In genomic region chr17:27555075-27555511, GRCm38 (mm10) we compare ENCODE assay signal across 7 mouse cellular contexts. TPM values are rescaled to one million over a fixed set of nuclear protein-coding genes. Genes with fewer than 3 reads are reported as not detected.
DNase-seq lines count a peak whose midpoint lies in the region; ATAC-seq and TF ChIP-seq lines count a peak whose summit lies in the region.

No protein-coding gene starts in this region.

- peak; percentile 4; the same call in 1 of the 2 replicates for ATAC-seq in heart, postnatal 0 days (ENCODE audit: insufficient read depth, low read depth)
- ATAC-seq in midbrain, embryonic 15.5 days (replicated peaks), result no peak

- no peaks in the 10 kb centered on the region for H3K27me3 ChIP-seq in heart, postnatal 0 days (ENCODE audit: control insufficient read depth, insufficient read depth, low read length)
- H3K27me3 ChIP-seq in midbrain, embryonic 15.5 days (replicated peaks), result 0 out of 2 replicates have a peak, but pooled peaks cover 5% of the 10 kb centered on the region

- peaks cover 20% of the 10 kb centered on the region for H3K4me1 ChIP-seq in heart, postnatal 0 days (ENCODE audit: control insufficient read depth, insufficient read depth)
- peaks cover 35% of the 10 kb centered on the region for H3K4me1 ChIP-seq in midbrain, embryonic 15.5 days

- no peak for TF ChIP-seq EP300 in heart, postnatal 0 days (IDR thresholded peaks at IDR 0.05; ENCODE audit: low read depth)

- H3K4me3 ChIP-seq in heart, postnatal 0 days (ENCODE audit: low read depth, low read length), result peak overlapping the region; percentile 81
- peak overlapping the region; percentile 84 for H3K4me3 ChIP-seq in midbrain, embryonic 15.5 days

- no peaks in the 10 kb centered on the region for H3K9me3 ChIP-seq in heart, postnatal 0 days (replicated peaks; ENCODE audit: control insufficient read depth, low read length)
- no peaks in the 10 kb centered on the region for H3K9me3 ChIP-seq in midbrain, embryonic 15.5 days

- DNase-seq in ES-CJ7 (ENCODE audit: low read depth, low spot score) (peak; percentile 83), liver (peak; percentile 84)
- DNase-seq in adrenal gland, postnatal 14 days, result peak; percentile 67
- DNase-seq in heart, postnatal 0 days (ENCODE audit: low spot score), result no peak
- DNase-seq in testis, postnatal 10 days (ENCODE audit: low spot score), result peak; percentile 72
- no peak for DNase-seq in layer of hippocampus, adult 18-20 months (ENCODE audit: low spot score in 2 of 2)

- 8% methylated on average over 23 of the region's 39 CpGs for WGBS in heart, postnatal 0 days
- under 1% methylated on average over 36 of the region's 39 CpGs for WGBS in midbrain, embryonic 15.5 days

- no peak for TF ChIP-seq CTCF in heart, postnatal 0 days (IDR thresholded peaks at IDR 0.05; ENCODE audit: low read depth)

- peak overlapping the region; percentile 86; the same call in 1 of the 2 replicates for H3K27ac ChIP-seq in heart, postnatal 0 days (ENCODE audit: low read depth)
- H3K27ac ChIP-seq in midbrain, embryonic 15.5 days, result no peak overlapping the region

- H3K9ac ChIP-seq in heart, postnatal 0 days (replicated peaks; ENCODE audit: low read depth, low read length), result peak overlapping the region; percentile 3; the same call in 1 of the 2 replicates
- no peak overlapping the region for H3K9ac ChIP-seq in midbrain, embryonic 15.5 days

- no peaks in the 10 kb centered on the region for H3K36me3 ChIP-seq in heart, postnatal 0 days (replicated peaks; ENCODE audit: control insufficient read depth, insufficient read depth, low read length)
- H3K36me3 ChIP-seq in midbrain, embryonic 15.5 days (replicated peaks), result no peaks in the 10 kb centered on the region

- peak overlapping the region; percentile 96 for H3K4me2 ChIP-seq in heart, postnatal 0 days (ENCODE audit: low read depth, low read length)
- peak overlapping the region; percentile 86 for H3K4me2 ChIP-seq in midbrain, embryonic 15.5 days

RNA-seq across cellular contexts. Expression of gene Hmga1, which starts 1.2 kb away (rescaled TPM):
- 17.4 and 27.0 TPM in 2 replicates for total RNA-seq in adrenal gland, postnatal 14 days (2021)
- total RNA-seq in heart, postnatal 0 days (2014; rRNA removed; ENCODE audit: low replicate concordance), result 108 TPM in 2 replicates
- polyA plus RNA-seq in heart, postnatal 0 days (2015; fragmentation: Nextera tagmentation; extraction: Ambion mirVana), result 56.7 and 59.7 TPM in 2 replicates
- polyA plus RNA-seq in midbrain, embryonic 15.5 days (2015; fragmentation: Nextera tagmentation; extraction: Ambion mirVana), result 138 and 141 TPM in 2 replicates
- total RNA-seq in layer of hippocampus, adult 18-20 months (2021), result 10 to 100 TPM; 42.1 to 44.6 TPM

RNA-seq across cellular contexts. Expression of gene AI413582, which starts 10.5 kb away (rescaled TPM):
- 10.9 and 19.7 TPM in 2 replicates for total RNA-seq in adrenal gland, postnatal 14 days (2021)
- total RNA-seq in heart, postnatal 0 days (2014; rRNA removed; ENCODE audit: low replicate concordance), result 11.1 and 13.4 TPM in 2 replicates
- polyA plus RNA-seq in heart, postnatal 0 days (2015; fragmentation: Nextera tagmentation; extraction: Ambion mirVana), result 18.5 and 20.1 TPM in 2 replicates
- 57.0 and 59.5 TPM in 2 replicates for polyA plus RNA-seq in midbrain, embryonic 15.5 days (2015; fragmentation: Nextera tagmentation; extraction: Ambion mirVana)
- 10 to 100 TPM; 66.6 to 67.1 TPM for total RNA-seq in layer of hippocampus, adult 18-20 months (2021)

RNA-seq across cellular contexts. Expression of gene Grm4, which starts 33.9 kb away (rescaled TPM):
- 3.9 and 4.5 TPM in 2 replicates for total RNA-seq in adrenal gland, postnatal 14 days (2021)
- total RNA-seq in heart, postnatal 0 days (2014; rRNA removed; ENCODE audit: low replicate concordance), result not detected in 2 replicates
- 0.03 TPM in 1 of 2 replicates, not detected in the other for polyA plus RNA-seq in heart, postnatal 0 days (2015; fragmentation: Nextera tagmentation; extraction: Ambion mirVana)
- 10.7 and 10.9 TPM in 2 replicates for polyA plus RNA-seq in midbrain, embryonic 15.5 days (2015; fragmentation: Nextera tagmentation; extraction: Ambion mirVana)
- 10 to 100 TPM in 1 of 2 experiments, 1 to 10 TPM in 1; 9.2 to 12.8 TPM for total RNA-seq in layer of hippocampus, adult 18-20 months (2021)

Comparison
In these comparisons a context has a peak if more than half of its experiments do, and no peak if none do; other contexts are left out.
1. DNase-seq: peak in ES-CJ7 (single experiment), adrenal gland, postnatal 14 days (single experiment), liver (single experiment) and testis, postnatal 10 days (single experiment); none in heart, postnatal 0 days (single experiment) and layer of hippocampus, adult 18-20 months (0 of 2).